Mouse (Mus musculus): ENCODE data around the gene Mad2l2. TPM values are rescaled to one million over a fixed set of nuclear protein-coding genes. Genes with fewer than 3 reads are reported as not detected.

Mad2l2 gene
- total RNA-seq, 2 experiments from 2014 or later = 14.7 to 15.2 TPM

DNA sequence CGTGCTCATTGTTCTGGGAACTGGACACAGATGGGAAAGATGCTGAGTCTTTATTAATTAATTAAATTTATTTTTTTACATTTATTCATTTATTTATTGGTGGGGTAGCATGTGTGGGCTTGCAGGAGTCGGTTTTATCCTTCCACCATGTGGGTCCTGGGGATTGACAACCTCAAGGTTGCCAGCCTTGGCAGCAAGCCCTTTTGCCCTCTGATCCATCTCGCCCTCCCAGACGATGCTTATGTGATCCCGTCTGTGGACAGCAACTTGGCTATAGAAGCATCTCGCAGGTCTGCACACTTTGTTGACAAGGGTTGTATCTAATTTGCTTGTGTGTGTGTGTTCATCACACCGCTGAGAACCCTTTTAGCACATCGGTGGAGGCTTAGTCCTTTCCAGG lies 7.3 kb downstream of the Mad2l2 start:
- no peak for DNase-seq (ENCODE audit: low spot score in 2 of 2)
- intact Hi-C loops (cut with DNase I) = no loop called here

DNA sequence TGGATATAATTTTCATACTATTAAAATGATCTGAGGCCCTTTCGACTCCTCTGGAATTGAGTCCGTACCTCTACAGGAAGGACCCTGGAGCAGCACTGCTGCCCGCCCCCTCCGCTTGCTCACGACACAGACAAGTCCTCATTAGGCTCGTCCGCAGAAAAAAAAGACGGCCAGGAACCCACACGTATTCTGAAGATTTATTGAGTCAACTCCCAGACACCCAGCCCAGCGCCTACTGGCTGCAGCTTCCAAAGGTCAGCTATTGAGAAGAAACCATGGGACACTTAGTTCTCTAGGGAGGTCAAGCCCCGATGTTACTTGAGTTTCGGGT lies 9.5 kb downstream of the Mad2l2 start:
- intact Hi-C loops (cut with DNase I) = no loop called here
- DNase-seq (ENCODE audit: low spot score in 2 of 2) = no peak

- intact Hi-C loops (cut with DNase I) = no loop called here
Observed at GRCm38 (mm10) chr4:148140098-148141011, 10.2 kb downstream of the Mad2l2 start.

GRCm38 (mm10) chr4:148143721-148144120 lies 13.5 kb downstream of the Mad2l2 start:
- no peak for DNase-seq (ENCODE audit: low spot score in 2 of 2)
- intact Hi-C loops (cut with DNase I) = no loop called here

More at GRCm38 (mm10) chr4:148140098-148141011, 10.2 kb downstream of the Mad2l2 start:
- peak; percentile 93 to 95 for DNase-seq (ENCODE audit: low spot score in 2 of 2)

DNA sequence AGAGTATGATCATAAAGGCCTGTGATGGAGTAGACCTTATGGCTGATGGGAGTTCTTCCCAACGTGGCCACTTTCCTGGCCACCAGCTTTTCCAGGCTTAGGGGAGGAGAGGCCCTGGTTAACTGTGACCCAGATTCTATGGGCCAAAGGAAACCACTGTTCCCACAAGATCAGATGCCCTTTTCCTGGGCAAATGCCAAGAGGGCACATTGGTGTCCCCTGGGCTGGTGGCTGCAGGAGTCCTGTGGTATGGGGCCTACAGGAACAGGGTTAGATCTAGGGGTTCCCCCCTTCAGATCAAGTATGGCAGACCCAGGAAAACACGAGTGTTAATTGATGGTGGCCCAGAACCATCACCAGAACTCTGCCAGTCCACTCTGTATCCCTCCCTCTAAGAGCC lies 17.5 kb downstream of the Mad2l2 start:
- no peak for DNase-seq (ENCODE audit: low spot score in 2 of 2)
- intact Hi-C loops (cut with DNase I) = no loop called here

GRCm38 (mm10) chr4:148149540-148149939 lies 19.4 kb downstream of the Mad2l2 start:
- no peak for DNase-seq (ENCODE audit: low spot score in 2 of 2)
- intact Hi-C loops (cut with DNase I) = no loop called here

- intact Hi-C loops (cut with DNase I) = no loop called here
- no peak for DNase-seq (ENCODE audit: low spot score in 2 of 2)
Observed at GRCm38 (mm10) chr4:148150242-148150641, 20.1 kb downstream of the Mad2l2 start.

- no peak for DNase-seq (ENCODE audit: low spot score in 2 of 2)
- intact Hi-C loops (cut with DNase I) = no loop called here
Observed at GRCm38 (mm10) chr4:148150953-148151266, 20.7 kb downstream of the Mad2l2 start.

DNA sequence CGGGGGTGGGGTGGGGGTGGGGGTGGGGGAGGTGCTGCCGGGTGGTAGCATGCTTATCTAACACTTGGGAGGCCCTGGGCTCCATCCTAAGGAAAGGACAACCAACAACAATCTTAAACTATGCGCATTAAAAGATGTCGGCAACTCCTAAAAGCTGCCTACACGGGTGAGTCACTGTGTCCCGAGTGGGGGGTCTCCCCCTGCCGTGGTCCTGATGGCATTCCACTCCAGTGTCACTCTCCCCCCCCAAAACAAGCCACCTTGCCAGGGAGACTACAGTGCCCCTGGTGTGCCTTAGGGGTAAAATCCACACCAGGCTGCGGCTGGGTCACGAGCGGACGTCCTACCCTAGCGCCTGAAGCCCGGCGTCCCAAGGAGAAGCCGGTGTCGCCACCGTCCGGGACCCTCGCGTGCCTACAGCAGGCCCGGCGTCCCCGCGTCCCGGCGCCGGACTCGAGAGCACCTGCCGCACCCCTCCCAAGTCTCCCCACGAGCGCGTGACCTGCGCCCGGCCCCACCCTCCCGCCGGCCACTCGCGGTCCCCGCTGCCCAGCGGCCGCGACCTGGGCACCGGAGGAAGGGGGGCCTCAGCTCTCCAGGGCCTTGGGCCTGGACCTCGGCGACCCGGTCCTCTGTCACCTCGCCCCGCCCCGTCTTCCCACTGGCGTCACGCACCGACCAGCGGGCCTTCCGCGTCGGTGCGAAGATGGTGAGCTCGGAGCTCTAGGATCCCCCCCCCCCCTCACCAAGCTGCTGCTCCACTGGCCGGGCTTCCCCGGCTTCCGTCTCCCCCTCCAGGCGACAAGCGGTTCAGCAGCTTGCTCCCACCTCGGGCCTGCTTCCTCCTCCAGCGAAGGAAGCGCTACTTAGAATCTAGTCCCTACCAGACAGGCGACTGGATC lies 21.3 kb downstream of the Mad2l2 start, which contains the start of gene Fbxo6:
TSS of gene Fbxo6 (minus strand) at position 874 of the 902 bp plus-strand sequence.
- intact Hi-C loops (cut with DNase I) = no loop called here
- peak; percentile 85 to 87 for DNase-seq (ENCODE audit: low spot score in 2 of 2)

DNA sequence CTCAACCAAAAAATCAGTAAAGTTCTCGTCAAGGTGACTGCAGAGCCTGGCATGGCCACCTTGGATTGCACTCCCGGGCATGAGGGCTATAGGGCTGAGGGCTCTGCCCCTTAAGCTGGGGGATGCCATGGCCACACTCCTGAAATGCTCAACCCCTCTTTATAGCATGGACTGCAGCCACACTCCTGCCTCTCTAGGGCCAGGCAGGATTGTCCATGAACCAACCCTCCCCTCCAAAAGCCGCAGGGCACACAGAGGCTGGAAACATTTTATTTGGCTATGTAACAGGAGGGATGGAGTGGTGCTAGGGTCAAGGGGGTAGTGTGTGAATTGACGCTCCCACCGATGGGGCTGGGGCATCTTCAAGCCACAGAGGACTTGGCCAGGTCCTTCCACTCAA lies 22.4 kb downstream of the Mad2l2 start:
- intact Hi-C loops (cut with DNase I) = no loop called here
- no peak for DNase-seq (ENCODE audit: low spot score in 2 of 2)

- no peak for DNase-seq (ENCODE audit: low spot score in 2 of 2)
- intact Hi-C loops (cut with DNase I) = no loop called here
Observed at GRCm38 (mm10) chr4:148154006-148154405, 23.8 kb downstream of the Mad2l2 start.

DNA sequence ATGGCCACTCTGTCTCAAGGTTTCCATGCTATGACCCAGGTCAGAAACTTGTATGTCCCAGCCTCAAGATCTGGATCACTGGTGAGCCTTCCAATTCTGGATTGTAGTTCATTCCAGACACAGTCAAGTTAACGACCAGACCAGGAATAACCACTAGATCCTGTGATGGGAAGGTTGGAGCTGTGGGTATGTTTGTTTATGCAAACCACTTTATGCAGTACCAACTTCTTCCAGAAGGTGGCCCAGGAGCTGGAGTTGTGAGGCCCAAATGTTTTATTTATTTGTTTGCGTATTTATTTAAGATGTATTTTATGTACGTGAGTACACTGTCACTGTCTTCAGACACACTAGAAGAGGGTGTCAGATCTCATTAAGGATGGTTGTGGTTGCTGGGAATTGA lies 24.8 kb downstream of the Mad2l2 start:
- intact Hi-C loops (cut with DNase I) = no loop called here
- DNase-seq (ENCODE audit: low spot score in 2 of 2) = no peak

- intact Hi-C loops (cut with DNase I) = no loop called here
- peak; percentile 52 to 54 for DNase-seq (ENCODE audit: low spot score in 2 of 2)
Observed at GRCm38 (mm10) chr4:148158436-148159348, 28.5 kb downstream of the Mad2l2 start.

DNA sequence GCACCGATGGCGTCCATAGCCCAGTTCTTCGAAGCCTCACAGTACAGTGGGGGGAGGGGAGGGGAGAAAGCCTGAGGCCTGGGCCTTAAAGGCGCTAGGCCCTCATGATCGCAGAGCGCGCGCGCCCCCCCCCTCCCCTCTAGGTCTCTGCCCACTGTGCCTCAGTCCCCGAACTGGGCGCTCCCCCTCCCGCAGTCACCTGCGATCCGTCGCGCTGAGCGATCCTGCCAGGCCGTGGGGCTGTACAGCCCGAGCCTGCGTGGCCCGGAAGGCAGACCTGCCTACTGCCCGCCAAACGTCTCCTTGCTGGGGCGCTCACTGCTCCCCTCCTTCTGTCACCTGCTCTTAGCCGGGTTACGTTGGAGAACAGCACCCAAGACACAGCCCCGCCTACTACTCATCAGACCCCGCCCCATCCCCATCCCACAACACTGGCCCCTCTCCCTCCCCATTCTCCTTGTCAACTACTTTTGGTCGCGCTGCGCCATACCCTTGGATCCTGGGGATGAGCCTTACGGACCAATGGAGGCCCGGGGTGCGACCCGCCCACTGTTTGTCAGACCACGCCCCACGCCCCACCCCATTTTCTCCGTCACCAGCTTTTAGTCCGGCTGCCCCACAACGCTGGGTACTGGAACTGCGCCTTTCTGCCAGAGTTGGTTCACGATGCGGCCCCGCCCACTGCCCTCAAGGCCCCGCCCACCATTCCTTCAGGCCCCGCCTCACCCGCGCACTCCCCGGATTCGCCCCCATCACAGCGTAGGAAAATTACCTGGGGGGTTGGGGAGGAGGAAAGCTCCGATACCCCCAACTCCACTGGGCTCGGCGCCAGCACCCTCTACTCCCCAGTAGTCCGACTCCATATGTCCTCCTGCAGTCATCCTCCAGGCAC lies 29.6 kb downstream of the Mad2l2 start:
- intact Hi-C loops (cut with DNase I) = no loop called here
- peak; percentile 97 to 98 for DNase-seq (ENCODE audit: low spot score in 2 of 2)

DNA sequence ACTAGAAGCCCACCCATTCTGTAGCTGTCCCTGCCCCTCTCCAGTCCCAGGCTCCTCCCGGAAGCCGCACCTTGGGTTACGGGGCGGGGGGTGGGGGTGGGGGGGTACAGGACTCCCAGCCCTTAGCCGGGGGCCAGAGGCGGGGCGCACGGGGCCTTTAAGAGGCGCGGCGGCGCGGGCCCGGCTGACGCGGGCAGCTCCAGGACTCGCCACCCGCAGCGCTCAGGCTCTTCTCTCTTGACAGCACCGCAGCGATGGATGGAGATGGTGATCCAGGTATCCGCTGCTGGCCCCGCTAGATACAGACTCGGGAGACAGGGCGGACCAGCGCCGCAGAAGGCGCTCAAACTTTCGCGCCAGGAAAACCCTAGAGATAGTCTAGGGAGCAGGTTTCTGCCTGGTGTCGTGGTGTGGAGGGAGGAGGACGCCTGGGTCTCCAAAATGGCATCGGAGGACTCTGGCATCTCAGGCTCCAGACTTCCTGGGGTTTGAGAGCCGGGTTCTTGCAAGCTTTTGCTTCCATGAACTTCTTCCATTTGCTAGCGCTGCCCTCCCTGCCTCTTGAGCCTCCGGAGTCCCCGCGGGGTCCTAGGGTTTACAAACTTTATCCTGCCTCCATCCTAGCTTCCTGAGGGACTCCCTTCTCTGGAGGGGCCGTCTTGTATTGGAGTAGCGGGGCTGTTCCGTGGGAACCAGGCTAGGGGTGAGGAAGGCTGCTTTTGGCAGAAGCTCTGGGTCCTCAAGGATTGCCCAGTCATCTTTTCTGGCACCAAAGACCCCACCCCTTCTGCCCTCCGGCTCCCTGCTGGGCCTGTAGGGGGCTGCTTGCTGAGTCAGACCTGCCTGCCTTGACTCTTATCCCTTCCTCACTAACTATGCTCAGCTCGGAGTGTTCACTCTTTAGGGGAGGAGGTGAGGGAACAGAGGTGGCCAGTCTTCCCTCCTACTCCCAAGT lies 30.5 kb downstream of the Mad2l2 start, which contains the start of the genes Fbxo44 and Fbxo2:
TSS of gene Fbxo44 (minus strand) at position 47 of the 955 bp plus-strand sequence.
TSS of gene Fbxo2 (plus strand) at position 186 of the 955 bp plus-strand sequence.
- intact Hi-C loops (cut with DNase I) = no loop called here
- peak; percentile 69 to 72 for DNase-seq (ENCODE audit: low spot score in 2 of 2)

GRCm38 (mm10) chr4:148164002-148164439 lies 33.8 kb downstream of the Mad2l2 start:
- intact Hi-C loops (cut with DNase I) = loop anchor here (2.0 kb wide), 1 partner anchor 49 kb away; no protein-coding TSS in a partner anchor
- peak; percentile 80 to 82 for DNase-seq (ENCODE audit: low spot score in 2 of 2)

DNA sequence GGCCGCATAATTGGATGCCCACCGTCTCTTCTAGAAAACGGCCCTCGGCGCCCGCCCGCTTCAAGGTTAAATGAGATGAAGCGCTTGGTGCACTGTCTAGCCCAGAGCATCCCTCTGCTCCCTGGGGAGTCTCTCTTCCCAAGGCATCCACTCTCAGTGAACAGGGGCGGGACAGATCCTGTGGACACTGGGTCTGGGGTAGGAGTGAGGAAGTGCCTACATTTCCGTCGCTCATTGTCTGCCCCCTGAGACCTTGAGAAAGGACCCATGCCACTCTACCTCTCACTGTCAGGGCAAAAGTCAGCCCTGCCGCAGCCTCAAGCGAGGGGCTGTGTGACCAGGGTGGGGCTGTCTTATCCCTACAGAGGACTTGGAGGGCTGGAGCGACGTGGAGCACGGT lies 34.3 kb downstream of the Mad2l2 start:
- intact Hi-C loops (cut with DNase I) = loop anchor here (2.0 kb wide), 1 partner anchor 50 kb away; no protein-coding TSS in a partner anchor

More for the DNA sequence above, 34.3 kb downstream of the Mad2l2 start:
- no peak for DNase-seq (ENCODE audit: low spot score in 2 of 2)

Measured in left cerebral cortex, postnatal 36 days (tissue).